Mouse (Mus musculus): Measurements from ENCODE around the gene Smg5. TPM values are rescaled to one million over a fixed set of nuclear protein-coding genes. Genes with fewer than 3 reads are reported as not detected.
"Not testable (repeated sequence)": the region's sequence is repeated elsewhere in the genome, so short reads cannot be mapped to it uniquely, and the experiment has no call there.

The Smg5 gene
- total RNA-seq (2014; fragmentation: Nextera tagmentation) (47.5 and 59.3 TPM in 2 replicates), total RNA-seq (2017) (53.9 and 57.6 TPM in 2 replicates), polyA plus RNA-seq (2012) (56.8 and 78.5 TPM in 2 replicates)

GRCm38 (mm10) chr3:88336058-88337013 lies at the start of gene Smg5, which contains the start of gene Tmem79:
Smg5 (plus strand) TSS chr3:88336260.
Tmem79 (minus strand) TSS chr3:88336148.
- no peak for TF ChIP-seq CTCF (IDR thresholded peaks at IDR 0.05; ENCODE audit: low read depth, low read length)
- TF ChIP-seq TAL1 (conservative IDR thresholded peaks at IDR 0.05; ENCODE audit: low read depth, low read length) = no peak
- no peak for TF ChIP-seq POLR2AphosphoS5 (IDR thresholded peaks at IDR 0.05; ENCODE audit: insufficient replicate concordance, low read depth, low read length)
- no peak for TF ChIP-seq GATA1 (IDR thresholded peaks at IDR 0.05; ENCODE audit: borderline replicate concordance, low read length)
- no peak for TF ChIP-seq GATA2 (IDR thresholded peaks at IDR 0.05; ENCODE audit: borderline replicate concordance, low read depth, low read length)
- ATAC-seq (ENCODE audit: extremely low read depth, insufficient number of reproducible peaks, low FRiP score, poor library complexity, severe bottlenecking) = peak; percentile 64
- peaks cover 54% of the 10 kb centered on the region for H3K4me1 ChIP-seq (ENCODE audit: insufficient read depth, low read depth, low read length)

GRCm38 (mm10) chr3:88287110-88287509 lies 49.0 kb upstream of the Smg5 start, which contains the start of gene Gm38392:
Gm38392 (minus strand) TSS chr3:88287210.
- H3K36me3 ChIP-seq (replicated peaks) = peaks cover 44% of the 10 kb centered on the region
- no peaks in the 10 kb centered on the region for H3K4me1 ChIP-seq (ENCODE audit: insufficient read depth, low read depth, low read length)
- ATAC-seq (ENCODE audit: extremely low read depth, insufficient number of reproducible peaks, low FRiP score, poor library complexity, severe bottlenecking) = no peak
- no peak within 1 kb of the TSS for H3K4me3 ChIP-seq (ENCODE audit: low read depth, low read length)
- TF ChIP-seq POLR2AphosphoS5 (IDR thresholded peaks at IDR 0.05; ENCODE audit: insufficient replicate concordance, low read depth, low read length) = no peak
- TF ChIP-seq GATA1 (IDR thresholded peaks at IDR 0.05; ENCODE audit: borderline replicate concordance, low read length) = no peak
- no peak for TF ChIP-seq CTCF (IDR thresholded peaks at IDR 0.05; ENCODE audit: low read depth, low read length)
- no peak for TF ChIP-seq TAL1 (conservative IDR thresholded peaks at IDR 0.05; ENCODE audit: low read depth, low read length)
- no peak for TF ChIP-seq GATA2 (IDR thresholded peaks at IDR 0.05; ENCODE audit: borderline replicate concordance, low read depth, low read length)
- no peaks in the 10 kb centered on the region for H3K9me3 ChIP-seq (replicated peaks)
- H3K27me3 ChIP-seq (ENCODE audit: insufficient read depth, low read length) = no peaks in the 10 kb centered on the region
- no peak for DNase-seq (ENCODE audit: low spot score)

More at GRCm38 (mm10) chr3:88336058-88337013, at the start of gene Smg5, which contains the start of gene Tmem79:
- H3K36me3 ChIP-seq (replicated peaks) = peaks cover 47% of the 10 kb centered on the region
- H3K9me3 ChIP-seq (replicated peaks) = no peaks in the 10 kb centered on the region
- H3K27me3 ChIP-seq (ENCODE audit: insufficient read depth, low read length) = no peaks in the 10 kb centered on the region
- H3K4me3 ChIP-seq (ENCODE audit: low read depth, low read length) = peak within 1 kb of the TSS; percentile 86
- DNase-seq (ENCODE audit: low spot score) = peak; percentile 95

- DNase-seq (ENCODE audit: low spot score) = not testable (repeated sequence)
These were observed 47.8 kb upstream of the Smg5 start for GRCm38 (mm10) chr3:88288133-88288713.

GRCm38 (mm10) chr3:88291970-88292369 lies 44.1 kb upstream of the Smg5 start:
- Histone ChIP-seq H3K4me1 (ENCODE audit: insufficient read depth, low read depth, low read length) (peaks cover 11% of the 10 kb centered on the region), H3K4me3 (ENCODE audit: low read depth, low read length) (no peak overlapping the region), H3K36me3 (replicated peaks) (peaks cover 43% of the 10 kb centered on the region), H3K27me3 (ENCODE audit: insufficient read depth, low read length) (no peaks in the 10 kb centered on the region), H3K9me3 (replicated peaks) (no peaks in the 10 kb centered on the region)
- TF ChIP-seq CTCF (IDR thresholded peaks at IDR 0.05; ENCODE audit: low read depth, low read length) = peak; percentile 23; the same call in 1 of the 2 replicates
- no peak for TF ChIP-seq GATA1 (IDR thresholded peaks at IDR 0.05; ENCODE audit: borderline replicate concordance, low read length)
- DNase-seq (ENCODE audit: low spot score) (no peak), ATAC-seq (ENCODE audit: extremely low read depth, insufficient number of reproducible peaks, low FRiP score, poor library complexity, severe bottlenecking) (no peak)

More at GRCm38 (mm10) chr3:88288133-88288713, 47.8 kb upstream of the Smg5 start:
- H3K4me3 ChIP-seq (ENCODE audit: low read depth, low read length); H3K27me3 ChIP-seq (ENCODE audit: insufficient read depth, low read length); H3K9me3 ChIP-seq (replicated peaks); H3K4me1 ChIP-seq (ENCODE audit: insufficient read depth, low read depth, low read length); ATAC-seq (ENCODE audit: extremely low read depth, insufficient number of reproducible peaks, low FRiP score, poor library complexity, severe bottlenecking): not testable (repeated sequence)
- peaks cover 44% of the 10 kb centered on the region for H3K36me3 ChIP-seq (replicated peaks)

GRCm38 (mm10) chr3:88295272-88295671 lies 40.8 kb upstream of the Smg5 start:
- Histone ChIP-seq H3K36me3 (replicated peaks) (peaks cover 44% of the 10 kb centered on the region), H3K4me1 (ENCODE audit: insufficient read depth, low read depth, low read length) (peaks cover 30% of the 10 kb centered on the region), H3K4me3 (ENCODE audit: low read depth, low read length) (peak overlapping the region; percentile 74; the same call in 1 of the 2 replicates)
- not testable (repeated sequence) for DNase-seq (ENCODE audit: low spot score); H3K9me3 ChIP-seq (replicated peaks); H3K27me3 ChIP-seq (ENCODE audit: insufficient read depth, low read length); ATAC-seq (ENCODE audit: extremely low read depth, insufficient number of reproducible peaks, low FRiP score, poor library complexity, severe bottlenecking)

- ATAC-seq (ENCODE audit: extremely low read depth, insufficient number of reproducible peaks, low FRiP score, poor library complexity, severe bottlenecking) (no peak), DNase-seq (ENCODE audit: low spot score) (peak; percentile 14)
- Histone ChIP-seq H3K36me3 (replicated peaks) (peaks cover 49% of the 10 kb centered on the region), H3K27me3 (ENCODE audit: insufficient read depth, low read length) (no peaks in the 10 kb centered on the region), H3K4me1 (ENCODE audit: insufficient read depth, low read depth, low read length) (peaks cover 30% of the 10 kb centered on the region), H3K9me3 (replicated peaks) (no peaks in the 10 kb centered on the region), H3K4me3 (ENCODE audit: low read depth, low read length) (peak overlapping the region; percentile 74)
- TF ChIP-seq POLR2AphosphoS5 (IDR thresholded peaks at IDR 0.05; ENCODE audit: insufficient replicate concordance, low read depth, low read length) = no peak
- no peak for TF ChIP-seq GATA2 (IDR thresholded peaks at IDR 0.05; ENCODE audit: borderline replicate concordance, low read depth, low read length)
- no peak for TF ChIP-seq GATA1 (IDR thresholded peaks at IDR 0.05; ENCODE audit: borderline replicate concordance, low read length)
- TF ChIP-seq CTCF (IDR thresholded peaks at IDR 0.05; ENCODE audit: low read depth, low read length) = no peak
- no peak for TF ChIP-seq TAL1 (conservative IDR thresholded peaks at IDR 0.05; ENCODE audit: low read depth, low read length)
These were observed 39.9 kb upstream of the Smg5 start for GRCm38 (mm10) chr3:88296110-88296560.
